Mouse (Mus musculus): ENCODE measurements around the gene B3galnt2. TPM values are rescaled to one million over a fixed set of nuclear protein-coding genes. Genes with fewer than 3 reads are reported as not detected.
"Not testable (repeated sequence)": the region's sequence is repeated elsewhere in the genome, so short reads cannot be mapped to it uniquely, and the experiment has no call there.

Gene B3galnt2
- polyA plus RNA-seq, 1 experiment = 20.2 TPM

GRCm38 (mm10) chr13:14006056-14006455, 51.8 kb downstream of the B3galnt2 start:
- no peak for DNase-seq (ENCODE audit: low read depth)

- no peak for DNase-seq (ENCODE audit: low read depth)
These were observed 57.3 kb downstream of the B3galnt2 start for GRCm38 (mm10) chr13:14011454-14011995.

GRCm38 (mm10) chr13:14014001-14014400, 59.7 kb downstream of the B3galnt2 start:
- no peak for DNase-seq (ENCODE audit: low read depth)

GRCm38 (mm10) chr13:14014540-14014939, 60.3 kb downstream of the B3galnt2 start:
- DNase-seq (ENCODE audit: low read depth) = no peak

GRCm38 (mm10) chr13:14015609-14016008, 61.3 kb downstream of the B3galnt2 start:
- DNase-seq (ENCODE audit: low read depth) = no peak

GRCm38 (mm10) chr13:14018283-14018682, 64.0 kb downstream of the B3galnt2 start:
- no peak for DNase-seq (ENCODE audit: low read depth)

GRCm38 (mm10) chr13:14018852-14019251, 64.6 kb downstream of the B3galnt2 start:
- DNase-seq (ENCODE audit: low read depth) = no peak

- not testable (repeated sequence) for DNase-seq (ENCODE audit: low read depth)
These were observed 67.1 kb downstream of the B3galnt2 start for GRCm38 (mm10) chr13:14021417-14021816.

- no peak for DNase-seq (ENCODE audit: low read depth)
These were observed 71.3 kb downstream of the B3galnt2 start for GRCm38 (mm10) chr13:14025554-14025953.

GRCm38 (mm10) chr13:14026154-14026820, 72.0 kb downstream of the B3galnt2 start:
- no peak for DNase-seq (ENCODE audit: low read depth)

- no peak for DNase-seq (ENCODE audit: low read depth)
These were observed 79.2 kb downstream of the B3galnt2 start for GRCm38 (mm10) chr13:14033309-14034072.

GRCm38 (mm10) chr13:14034073-14034348, 79.7 kb downstream of the B3galnt2 start:
- no peak for DNase-seq (ENCODE audit: low read depth)

- not testable (repeated sequence) for DNase-seq (ENCODE audit: low read depth)
These were observed 81.1 kb downstream of the B3galnt2 start for GRCm38 (mm10) chr13:14035352-14035751.

- no peak for DNase-seq (ENCODE audit: low read depth)
These were observed 81.8 kb downstream of the B3galnt2 start for GRCm38 (mm10) chr13:14035875-14036630.

GRCm38 (mm10) chr13:14038911-14039291, 84.6 kb downstream of the B3galnt2 start:
- DNase-seq (ENCODE audit: low read depth) = no peak

GRCm38 (mm10) chr13:14039292-14039965, 85.2 kb downstream of the B3galnt2 start, which contains the start of gene Tbce:
TSS of gene Tbce (minus strand) at chr13:14039638.
- DNase-seq (ENCODE audit: low read depth) = no peak

- DNase-seq (ENCODE audit: low read depth) = peak; percentile 98
These were observed 85.9 kb downstream of the B3galnt2 start for GRCm38 (mm10) chr13:14040186-14040585.

- DNase-seq (ENCODE audit: low read depth) = no peak
These were observed 89.6 kb downstream of the B3galnt2 start for GRCm38 (mm10) chr13:14043851-14044250.

- no peak for DNase-seq (ENCODE audit: low read depth)
These were observed 90.3 kb downstream of the B3galnt2 start for GRCm38 (mm10) chr13:14044521-14044920.

Data from gonadal fat pad, adult 2 months (tissue).